Mouse (Mus musculus): ENCODE data around the gene Il17ra. TPM values are rescaled to one million over a fixed set of nuclear protein-coding genes. Genes with fewer than 3 reads are reported as not detected.

The Il17ra gene
- total and polyA plus RNA-seq, 2 experiments = 3.6 to 20.7 TPM

DNA sequence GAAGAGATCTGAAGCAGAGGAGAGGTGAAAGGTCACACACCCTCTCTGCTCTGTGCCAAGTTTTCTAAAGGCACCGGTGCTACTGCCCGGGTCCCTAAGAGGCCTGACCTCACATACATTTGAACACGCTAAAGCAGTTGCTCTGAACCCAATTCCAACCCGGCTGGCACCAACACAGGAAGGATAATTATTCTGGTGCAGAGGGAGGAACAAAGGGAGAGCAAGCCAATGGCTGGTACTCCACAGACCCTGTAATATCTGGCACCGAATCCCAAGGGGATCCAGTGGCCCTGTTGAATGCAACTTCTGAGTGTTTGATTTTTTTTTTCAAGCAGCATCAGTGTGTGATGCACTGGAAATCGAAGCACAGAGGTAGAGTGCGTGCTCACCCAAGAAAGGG, 28.0 kb downstream of the Il17ra start:
- Histone ChIP-seq H3K4me1 (ENCODE audit: control insufficient read depth, insufficient read depth, low read length) (no peaks in the 10 kb centered on the region), H3K4me3 (ENCODE audit: insufficient read depth, low read depth, low read length) (no peak overlapping the region), H3K27ac (replicated peaks; ENCODE audit: insufficient read depth, low read depth, low read length) (no peak overlapping the region), H3K79me2 (ENCODE audit: control insufficient read depth, insufficient read depth, low read length) (no peaks in the 10 kb centered on the region), H3K27me3 (ENCODE audit: control insufficient read depth, insufficient read depth, low read length) (peaks cover 23% of the 10 kb centered on the region), H3K9ac (ENCODE audit: low read depth, low read length) (no peak overlapping the region), H3K36me3 (ENCODE audit: control insufficient read depth, insufficient read depth, low read length) (no peaks in the 10 kb centered on the region)
- 75% methylated on average over 7 of the region's 7 CpGs for WGBS
- no peak for TF ChIP-seq CTCF (IDR thresholded peaks at IDR 0.05; ENCODE audit: low read depth, low read length)
- TF ChIP-seq POLR2A (IDR thresholded peaks at IDR 0.05; ENCODE audit: extremely low read depth, insufficient read depth, low read length) = no peak
- DNase-seq (ENCODE audit: extremely low read depth, low read depth, low spot score) = no peak

DNA sequence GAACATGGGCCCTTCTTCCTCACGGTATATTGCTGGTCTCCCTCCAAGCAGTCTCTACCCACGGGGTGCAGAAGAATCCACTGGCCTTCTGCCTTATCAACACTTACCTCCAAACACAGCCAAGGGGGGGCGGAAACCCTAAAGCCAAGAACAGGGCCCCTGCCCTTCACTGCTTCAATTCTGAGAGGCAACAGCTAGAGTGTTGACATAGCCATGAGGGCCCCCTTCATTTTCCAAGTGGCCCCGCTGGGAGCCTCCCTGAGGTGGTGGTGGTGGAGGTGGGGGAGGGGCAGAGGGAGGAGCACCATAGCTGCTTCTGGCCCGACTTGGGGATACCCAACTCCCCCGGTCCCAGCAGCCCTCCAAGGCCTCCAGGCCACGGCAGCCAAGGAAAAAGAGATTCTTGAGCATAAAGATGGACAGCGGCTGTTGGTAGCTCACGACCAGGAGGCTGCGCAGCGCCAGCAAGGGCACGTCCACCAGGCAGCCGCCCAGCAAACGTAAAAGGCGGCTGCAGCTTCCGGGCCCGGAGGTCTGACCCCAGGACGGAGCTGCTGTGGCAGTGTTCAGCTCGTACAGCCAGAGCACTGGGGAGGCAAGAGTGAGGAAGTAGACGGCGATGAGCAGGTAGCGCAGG, 28.9 kb downstream of the Il17ra start:
- Histone ChIP-seq H3K79me2 (ENCODE audit: control insufficient read depth, insufficient read depth, low read length) (no peaks in the 10 kb centered on the region), H3K4me1 (ENCODE audit: control insufficient read depth, insufficient read depth, low read length) (no peaks in the 10 kb centered on the region), H3K36me3 (ENCODE audit: control insufficient read depth, insufficient read depth, low read length) (no peaks in the 10 kb centered on the region), H3K9ac (ENCODE audit: low read depth, low read length) (no peak overlapping the region), H3K27me3 (ENCODE audit: control insufficient read depth, insufficient read depth, low read length) (peaks cover 23% of the 10 kb centered on the region), H3K4me3 (ENCODE audit: insufficient read depth, low read depth, low read length) (no peak overlapping the region; the same call in 1 of the 2 replicates), H3K27ac (replicated peaks; ENCODE audit: insufficient read depth, low read depth, low read length) (no peak overlapping the region)
- no peak for TF ChIP-seq CTCF (IDR thresholded peaks at IDR 0.05; ENCODE audit: low read depth, low read length)
- TF ChIP-seq POLR2A (IDR thresholded peaks at IDR 0.05; ENCODE audit: extremely low read depth, insufficient read depth, low read length) = no peak
- whole genome bisulfite sequencing = 17% methylated on average over 22 of the region's 22 CpGs
- no peak for DNase-seq (ENCODE audit: extremely low read depth, low read depth, low spot score)

DNA sequence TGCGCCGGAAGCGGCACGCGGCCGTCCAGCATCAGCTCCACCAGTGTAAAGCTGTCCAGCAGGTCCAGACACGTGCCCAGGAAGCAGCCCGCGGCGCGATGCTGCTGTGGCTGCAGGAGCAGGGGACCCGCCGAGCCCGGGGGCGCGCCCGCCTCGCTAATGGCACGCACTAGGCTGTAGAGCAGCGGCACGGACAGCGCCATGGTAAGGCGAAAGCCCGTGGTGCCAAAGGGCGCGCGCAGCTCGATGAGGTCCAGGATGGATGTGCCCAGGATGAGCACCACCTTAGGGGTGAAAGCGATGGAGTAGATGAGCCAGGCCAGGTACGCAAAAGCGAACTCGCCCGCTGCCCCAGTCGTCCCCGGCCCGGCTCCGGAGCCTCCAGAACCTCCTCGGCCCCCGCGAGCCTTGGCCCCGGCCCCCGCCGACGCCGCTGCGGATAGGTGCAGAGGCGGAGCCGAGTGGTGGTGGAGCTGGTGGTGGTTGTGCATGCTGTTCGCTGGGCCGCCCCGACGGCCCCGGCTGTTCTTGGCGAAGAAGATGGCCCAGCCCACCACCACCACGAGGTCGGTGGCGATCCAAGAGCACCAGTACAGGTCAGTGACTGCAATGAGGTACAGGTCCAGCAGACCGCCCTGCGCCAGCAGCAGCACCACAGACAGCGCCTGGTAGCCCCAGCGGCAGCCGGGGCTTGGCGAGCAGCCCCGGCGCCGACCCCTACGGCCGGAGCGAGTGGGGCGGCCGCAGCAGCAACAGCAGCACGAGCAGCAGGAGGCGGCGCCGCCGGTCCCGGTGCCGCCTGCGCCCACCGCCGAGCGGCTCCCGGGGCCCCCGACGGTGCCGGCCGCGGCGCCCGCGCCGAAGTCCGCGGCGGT, 29.7 kb downstream of the Il17ra start:
- Histone ChIP-seq H3K9ac (ENCODE audit: low read depth, low read length) (no peak overlapping the region), H3K27ac (replicated peaks; ENCODE audit: insufficient read depth, low read depth, low read length) (no peak overlapping the region), H3K36me3 (ENCODE audit: control insufficient read depth, insufficient read depth, low read length) (no peaks in the 10 kb centered on the region), H3K27me3 (ENCODE audit: control insufficient read depth, insufficient read depth, low read length) (peaks cover 23% of the 10 kb centered on the region), H3K79me2 (ENCODE audit: control insufficient read depth, insufficient read depth, low read length) (no peaks in the 10 kb centered on the region), H3K4me3 (ENCODE audit: insufficient read depth, low read depth, low read length) (peak overlapping the region; percentile 15; the same call in 1 of the 2 replicates), H3K4me1 (ENCODE audit: control insufficient read depth, insufficient read depth, low read length) (no peaks in the 10 kb centered on the region)
- TF ChIP-seq POLR2A (IDR thresholded peaks at IDR 0.05; ENCODE audit: extremely low read depth, insufficient read depth, low read length) (no peak), CTCF (IDR thresholded peaks at IDR 0.05; ENCODE audit: low read depth, low read length) (no peak)
- DNase-seq (ENCODE audit: extremely low read depth, low read depth, low spot score) = no peak
- WGBS = 3% methylated on average over 95 of the region's 95 CpGs

DNA sequence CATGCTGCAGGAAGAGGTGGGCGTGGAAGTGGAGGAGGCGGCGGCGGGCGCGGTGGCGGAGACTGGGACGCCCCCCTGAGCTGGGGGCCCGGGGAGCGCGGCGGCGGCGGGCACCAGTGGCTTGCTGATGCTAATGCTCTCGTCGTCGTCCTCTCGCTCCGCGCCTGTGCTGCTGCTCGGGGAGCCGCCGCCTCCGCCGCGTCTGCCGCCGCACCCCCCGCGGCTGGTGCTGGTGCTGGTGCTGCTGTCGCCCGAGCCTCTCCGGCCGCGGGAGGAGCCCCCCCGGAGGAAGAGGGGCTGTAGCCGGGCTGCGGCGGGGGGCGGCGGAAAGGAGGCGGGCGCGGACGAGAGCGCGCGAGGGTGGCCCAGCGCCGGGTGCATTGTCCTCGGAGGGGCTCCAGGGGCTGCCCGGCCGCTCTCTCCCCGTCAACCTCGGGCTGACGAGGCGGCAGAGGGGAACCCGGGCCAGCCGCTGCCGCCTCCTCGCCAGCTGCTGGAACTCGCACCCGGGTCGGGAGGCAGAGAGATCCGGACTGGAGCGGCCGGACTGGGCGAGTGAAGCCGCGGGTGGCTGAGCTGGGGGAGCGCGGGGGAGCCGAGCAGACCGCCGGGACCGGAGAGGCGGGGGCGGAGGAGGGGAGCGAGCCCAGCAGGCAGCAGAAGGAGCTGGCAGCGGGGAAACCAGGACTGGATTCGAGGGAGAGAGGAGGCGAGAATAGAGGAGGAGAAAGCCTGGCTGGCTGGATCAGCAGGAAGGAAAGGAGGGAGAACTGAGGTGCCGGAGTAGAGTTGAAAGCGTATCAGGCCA, 30.5 kb downstream of the Il17ra start, which contains the start of gene Tmem121b:
Gene Tmem121b (minus strand): TSS at position 434 of the 808 bp plus-strand sequence.
- Histone ChIP-seq H3K27me3 (ENCODE audit: control insufficient read depth, insufficient read depth, low read length) (peaks cover 23% of the 10 kb centered on the region), H3K4me1 (ENCODE audit: control insufficient read depth, insufficient read depth, low read length) (no peaks in the 10 kb centered on the region), H3K79me2 (ENCODE audit: control insufficient read depth, insufficient read depth, low read length) (no peaks in the 10 kb centered on the region), H3K36me3 (ENCODE audit: control insufficient read depth, insufficient read depth, low read length) (no peaks in the 10 kb centered on the region), H3K27ac (replicated peaks; ENCODE audit: insufficient read depth, low read depth, low read length) (no peak within 1 kb of the TSS), H3K4me3 (ENCODE audit: insufficient read depth, low read depth, low read length) (peak within 1 kb of the TSS; percentile 15; the same call in 1 of the 2 replicates), H3K9ac (ENCODE audit: low read depth, low read length) (0 out of 2 replicates have a peak within 1 kb of the TSS, but pooled peaks have one; percentile 20)
- TF ChIP-seq POLR2A (IDR thresholded peaks at IDR 0.05; ENCODE audit: extremely low read depth, insufficient read depth, low read length) (no peak), CTCF (IDR thresholded peaks at IDR 0.05; ENCODE audit: low read depth, low read length) (no peak)
- WGBS = 3% methylated on average over 80 of the region's 84 CpGs
- DNase-seq (ENCODE audit: extremely low read depth, low read depth, low spot score) = no peak

DNA sequence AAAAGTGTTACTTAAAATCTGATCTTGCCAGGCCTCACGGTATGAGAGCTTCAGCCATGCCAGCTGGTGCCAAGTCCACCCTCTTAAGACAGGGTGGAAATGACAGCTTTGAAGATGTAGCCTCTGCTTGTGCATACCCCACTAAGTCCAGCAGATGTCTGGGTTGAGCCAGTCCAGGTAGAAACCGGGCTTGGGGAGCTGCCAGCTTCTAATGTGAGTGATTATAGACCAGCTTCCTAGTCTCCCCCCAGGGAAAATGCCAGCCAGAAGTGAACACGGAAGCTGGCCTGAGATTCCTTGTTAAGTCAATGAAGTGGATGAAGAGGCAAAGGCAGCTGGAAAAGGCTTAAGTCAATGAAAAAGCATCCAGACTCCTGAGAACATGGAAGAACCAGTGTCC, 33.5 kb downstream of the Il17ra start:
- no peak overlapping the region for H3K4me3 ChIP-seq (ENCODE audit: insufficient read depth, low read depth, low read length)
- no peak overlapping the region for H3K27ac ChIP-seq (replicated peaks; ENCODE audit: insufficient read depth, low read depth, low read length)
- H3K27me3 ChIP-seq (ENCODE audit: control insufficient read depth, insufficient read depth, low read length) = peaks cover 23% of the 10 kb centered on the region
- no peaks in the 10 kb centered on the region for H3K79me2 ChIP-seq (ENCODE audit: control insufficient read depth, insufficient read depth, low read length)
- no peaks in the 10 kb centered on the region for H3K4me1 ChIP-seq (ENCODE audit: control insufficient read depth, insufficient read depth, low read length)
- H3K9ac ChIP-seq (ENCODE audit: low read depth, low read length) = no peak overlapping the region
- 69% methylated on average over 3 of the region's 3 CpGs for WGBS
- H3K36me3 ChIP-seq (ENCODE audit: control insufficient read depth, insufficient read depth, low read length) = no peaks in the 10 kb centered on the region
- TF ChIP-seq CTCF (IDR thresholded peaks at IDR 0.05; ENCODE audit: low read depth, low read length) (no peak), POLR2A (IDR thresholded peaks at IDR 0.05; ENCODE audit: extremely low read depth, insufficient read depth, low read length) (no peak)
- DNase-seq (ENCODE audit: extremely low read depth, low read depth, low spot score) = no peak
